Mouse (Mus musculus) cerebellum, adult 9-10 months (tissue): Measurements from ENCODE around the gene Actg1.
A peak's percentile ranks its signal among the peaks of the same experiment; 100 is the strongest.

Experiments used
- DNase-seq: peaks from one replicate; pipeline ENCODE4 v3.0.0; 2022

Actg1 gene

DNA sequence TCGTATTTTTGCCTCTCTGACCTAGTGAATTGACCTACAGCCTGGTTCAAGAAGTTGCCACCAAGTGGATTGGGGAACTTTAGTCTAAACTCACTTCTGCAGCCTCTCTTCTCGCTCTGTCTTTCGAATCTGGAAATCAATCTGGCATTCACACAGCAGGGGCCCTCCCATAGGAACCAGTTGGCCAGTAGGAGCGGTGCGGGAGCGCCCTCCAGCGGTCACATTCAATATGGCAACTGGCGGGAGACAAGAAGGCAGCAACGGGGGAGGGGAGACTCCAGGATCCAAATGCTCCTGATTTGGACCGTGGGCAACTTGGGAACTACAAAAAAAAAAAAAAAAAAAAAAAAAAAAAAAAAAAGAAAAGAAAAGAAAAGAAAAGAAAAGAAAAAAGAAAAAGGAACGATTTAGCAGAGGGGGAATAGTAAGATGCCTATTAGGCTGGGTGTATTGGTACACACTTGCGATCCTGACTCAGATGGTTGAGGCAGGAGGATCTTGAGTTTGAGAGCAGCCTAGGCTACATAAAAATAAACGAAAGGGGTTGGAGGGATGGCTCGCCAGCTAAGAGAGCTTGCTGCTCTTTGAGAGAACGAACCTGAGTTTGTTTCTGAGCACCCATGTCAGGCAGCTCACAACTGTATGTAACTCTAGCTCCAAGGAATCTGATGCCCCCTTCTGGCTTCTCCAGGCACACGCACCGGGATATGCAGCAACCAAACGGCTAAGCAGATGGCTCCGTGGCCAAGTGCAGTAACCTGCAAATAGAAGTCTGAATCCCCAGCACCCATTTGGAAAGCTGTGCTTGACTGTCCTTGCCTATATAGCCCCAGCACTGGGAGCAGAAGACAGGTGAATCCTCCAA, 40.5 kb downstream of the Actg1 start:
- DNase-seq = peak; percentile 96

DNA sequence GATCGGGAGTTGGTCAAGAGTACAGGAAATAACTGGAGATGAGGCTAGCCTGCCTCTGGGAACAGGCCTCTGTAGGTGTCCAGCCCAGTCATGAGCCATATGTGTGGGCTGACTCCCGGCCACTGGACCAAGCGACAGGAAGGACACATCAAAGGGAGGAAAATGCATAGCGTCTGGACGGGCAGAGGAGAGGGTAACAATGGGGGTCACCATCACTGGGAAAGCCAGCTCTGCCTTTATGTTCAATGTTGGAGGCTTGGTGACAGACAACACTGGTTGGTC, 41.3 kb downstream of the Actg1 start:
- DNase-seq = no peak

DNA sequence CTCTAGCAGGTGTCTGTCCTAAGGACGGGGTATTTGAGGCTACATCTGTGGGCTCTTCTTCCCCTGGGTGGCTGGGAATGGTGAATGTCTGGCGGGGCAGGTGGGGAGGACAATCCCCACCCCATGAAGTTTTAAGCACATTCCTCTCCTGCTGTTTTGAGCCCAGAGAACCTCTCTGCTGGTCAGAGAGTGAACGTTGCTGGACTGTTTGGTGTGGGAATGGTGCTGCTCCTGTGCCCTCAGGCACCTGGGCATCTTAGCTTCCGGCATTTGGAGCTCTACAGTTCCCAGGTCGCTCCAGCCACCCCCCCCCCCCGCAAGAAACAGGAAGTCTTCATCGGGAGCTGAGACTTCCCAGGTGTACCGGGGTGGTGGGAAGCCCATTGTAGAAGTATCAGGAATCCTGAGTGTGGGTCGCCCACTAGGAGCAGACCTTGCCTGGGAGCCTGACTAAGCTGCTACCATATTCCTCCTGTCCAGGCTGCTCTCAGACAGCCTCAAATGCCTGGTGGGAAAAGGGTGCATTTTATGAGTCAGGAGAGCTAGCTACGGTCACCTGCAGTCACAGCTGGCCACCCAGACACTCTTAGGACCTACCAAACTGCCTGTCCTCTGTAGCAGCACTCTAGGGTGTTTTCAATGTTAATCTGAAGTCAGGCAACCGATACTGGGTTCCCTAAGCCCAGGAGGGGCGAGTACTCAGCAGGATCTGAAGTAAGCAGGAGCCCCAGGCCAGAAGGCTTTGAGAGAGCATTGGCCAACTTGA, 41.8 kb downstream of the Actg1 start:
- peak; percentile 55 for DNase-seq

DNA sequence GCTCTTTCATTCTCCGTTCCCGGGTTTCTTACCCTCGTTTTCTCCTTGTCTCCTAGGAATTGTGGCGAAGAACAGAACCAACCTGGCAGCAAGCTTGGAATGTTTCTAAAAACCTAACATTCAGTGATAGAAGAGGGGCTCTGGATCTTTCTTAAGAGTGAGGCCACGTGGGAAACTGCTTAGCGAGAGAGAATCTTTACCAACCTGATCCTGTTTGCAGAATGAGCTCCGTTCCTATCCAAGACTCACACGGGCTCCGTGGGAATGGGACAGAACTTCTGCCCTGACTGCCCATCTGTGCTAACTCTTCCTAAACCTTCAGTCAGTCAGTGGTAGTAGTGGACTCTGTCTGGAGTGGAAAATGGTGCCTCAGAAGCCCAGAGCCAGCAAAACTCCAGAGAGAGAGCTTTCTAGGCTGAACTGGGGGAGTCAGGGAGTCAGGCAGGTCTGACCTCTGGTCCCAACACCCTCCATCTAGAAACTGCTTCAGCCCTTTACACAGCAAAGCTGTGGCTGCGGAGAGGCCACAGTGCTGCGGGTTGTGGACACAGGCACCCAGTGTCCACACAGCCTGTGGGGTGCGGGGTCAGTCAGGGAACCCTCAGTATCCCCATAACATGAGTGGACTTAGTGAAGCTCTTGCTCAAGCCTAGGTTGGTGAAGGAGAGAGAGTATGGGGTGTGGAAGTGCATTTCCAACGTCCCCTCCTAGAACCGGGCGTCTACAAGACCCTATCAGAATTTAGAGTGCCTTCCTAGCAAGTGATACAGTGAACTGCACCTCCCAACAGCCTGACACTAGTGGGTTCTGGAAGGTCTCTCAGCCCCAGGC, 42.6 kb downstream of the Actg1 start:
- peak; percentile 54 for DNase-seq

DNA sequence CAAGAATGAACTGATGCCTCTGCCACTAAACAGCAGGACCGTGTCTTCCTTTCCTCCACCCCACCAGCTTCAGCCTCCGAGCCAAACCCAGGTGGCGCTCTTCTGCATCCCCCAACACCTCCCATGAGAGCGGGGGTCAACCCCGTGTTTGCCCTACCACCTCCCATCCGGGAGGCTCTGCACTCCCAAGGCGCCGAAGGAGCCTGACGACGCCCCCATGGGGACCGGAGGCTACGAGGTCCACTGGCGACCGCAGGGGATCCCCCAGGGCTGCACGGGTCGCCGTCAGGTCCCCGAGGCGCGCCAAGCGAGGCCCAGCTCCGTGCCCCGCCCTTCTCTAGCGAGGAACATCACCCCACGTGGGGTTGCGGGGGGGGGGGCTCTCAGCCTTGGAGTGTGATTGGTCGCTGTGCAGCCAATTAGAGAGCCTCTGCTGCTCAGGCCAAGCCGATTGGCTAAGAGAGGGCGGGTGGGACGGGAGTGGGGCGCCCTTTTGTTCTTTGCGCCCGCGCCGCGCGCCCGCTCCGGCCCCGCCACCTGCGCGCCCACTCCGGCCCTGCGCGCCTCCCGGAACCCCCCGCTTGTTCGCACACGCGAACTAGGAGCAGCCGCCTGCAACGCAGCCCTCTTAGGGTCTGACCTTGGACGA, 43.3 kb downstream of the Actg1 start:
- DNase-seq = peak; percentile 91

DNA sequence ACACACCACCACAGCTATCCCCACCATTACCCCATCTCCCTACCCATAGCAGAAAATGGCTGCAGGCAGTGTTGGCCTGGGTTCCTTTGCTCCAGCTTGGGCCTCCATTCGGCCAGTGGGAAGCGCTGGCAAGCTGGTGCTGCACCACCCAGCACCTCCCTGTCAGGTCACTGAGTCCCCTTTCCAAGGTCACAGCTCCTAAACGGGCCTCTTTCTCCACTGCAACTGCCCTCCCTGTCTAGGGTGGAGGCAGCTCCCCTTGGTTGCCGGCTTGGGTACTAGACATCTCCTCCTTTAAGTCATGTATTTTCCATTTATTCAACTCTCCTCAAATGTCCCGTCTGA, 44.0 kb downstream of the Actg1 start:
- DNase-seq = no peak

DNA sequence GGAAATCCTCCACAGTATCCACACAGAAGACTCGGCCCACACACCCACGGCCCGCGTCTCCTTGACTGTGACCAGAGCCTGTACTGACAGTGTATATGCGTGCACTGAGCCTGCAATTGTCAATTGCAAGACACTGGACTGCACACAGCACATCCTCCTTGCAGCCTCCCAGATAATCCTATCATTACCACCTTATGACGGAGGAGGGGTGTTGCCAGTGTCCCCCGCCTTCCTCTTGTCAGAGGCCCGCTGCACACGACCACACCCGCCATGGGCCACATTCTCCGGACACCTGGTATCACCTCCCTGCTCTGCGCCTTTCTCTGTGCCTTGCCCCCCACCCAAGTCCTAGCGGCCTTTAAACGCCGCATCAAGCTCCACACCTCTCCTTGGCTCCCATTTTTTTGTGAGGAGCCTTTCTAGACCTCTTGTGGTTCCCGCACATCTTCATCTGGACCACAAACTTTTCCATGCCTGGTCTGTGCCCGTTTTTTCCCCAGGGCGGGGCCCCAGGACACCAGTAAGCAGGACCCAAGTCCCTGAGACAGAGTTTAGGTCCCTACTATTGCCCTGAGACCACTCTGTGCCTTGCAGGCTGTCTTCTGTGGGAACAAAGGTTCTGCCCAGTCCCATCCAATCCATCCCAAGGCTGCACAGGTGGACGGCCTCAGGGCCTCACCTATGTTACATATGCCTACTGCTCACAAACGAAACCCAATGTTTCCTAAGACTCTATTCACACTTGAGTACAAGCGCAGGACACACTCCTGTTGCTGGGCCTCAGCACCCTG, 44.6 kb downstream of the Actg1 start:
- peak; percentile 55 for DNase-seq

DNA sequence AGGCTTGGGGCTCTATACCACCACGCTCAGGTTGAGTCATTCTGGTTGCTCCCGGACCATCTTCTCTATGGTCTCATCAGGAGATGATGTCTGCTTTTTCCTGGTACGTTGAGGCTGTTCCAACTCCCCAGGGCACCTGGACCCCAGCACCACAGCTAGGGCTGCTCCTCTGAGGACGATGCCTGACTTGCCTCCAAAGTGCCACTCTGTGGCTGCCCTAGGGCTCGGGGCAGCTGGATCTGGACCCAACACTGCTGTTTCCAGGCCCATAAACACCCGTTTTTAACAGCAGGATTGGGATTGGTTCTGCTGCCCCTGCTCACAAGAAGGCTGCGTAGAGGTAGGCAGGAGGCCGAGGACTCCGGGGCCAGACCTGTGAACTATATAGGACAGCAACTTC, 45.2 kb downstream of the Actg1 start:
- DNase-seq = peak; percentile 36

DNA sequence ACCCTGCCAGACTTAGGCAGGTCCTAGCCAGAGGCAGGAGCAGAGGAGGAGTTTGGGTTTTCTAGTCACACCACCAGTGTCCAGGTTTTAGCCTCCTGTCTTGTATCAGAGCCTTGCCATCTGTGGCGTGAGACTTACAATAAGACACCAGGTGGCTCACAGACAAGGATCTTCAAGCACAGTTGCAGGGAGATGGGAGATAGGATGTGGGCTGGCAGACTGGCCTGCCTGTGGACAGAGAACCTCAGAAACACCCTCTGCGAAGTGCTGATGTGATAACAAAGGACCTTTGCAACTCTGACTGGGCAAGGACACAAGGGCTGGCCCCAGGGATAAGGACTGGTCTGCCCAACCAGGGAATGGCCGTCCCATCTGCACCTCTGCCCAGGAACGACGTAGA, 48.9 kb downstream of the Actg1 start:
- DNase-seq = no peak

DNA sequence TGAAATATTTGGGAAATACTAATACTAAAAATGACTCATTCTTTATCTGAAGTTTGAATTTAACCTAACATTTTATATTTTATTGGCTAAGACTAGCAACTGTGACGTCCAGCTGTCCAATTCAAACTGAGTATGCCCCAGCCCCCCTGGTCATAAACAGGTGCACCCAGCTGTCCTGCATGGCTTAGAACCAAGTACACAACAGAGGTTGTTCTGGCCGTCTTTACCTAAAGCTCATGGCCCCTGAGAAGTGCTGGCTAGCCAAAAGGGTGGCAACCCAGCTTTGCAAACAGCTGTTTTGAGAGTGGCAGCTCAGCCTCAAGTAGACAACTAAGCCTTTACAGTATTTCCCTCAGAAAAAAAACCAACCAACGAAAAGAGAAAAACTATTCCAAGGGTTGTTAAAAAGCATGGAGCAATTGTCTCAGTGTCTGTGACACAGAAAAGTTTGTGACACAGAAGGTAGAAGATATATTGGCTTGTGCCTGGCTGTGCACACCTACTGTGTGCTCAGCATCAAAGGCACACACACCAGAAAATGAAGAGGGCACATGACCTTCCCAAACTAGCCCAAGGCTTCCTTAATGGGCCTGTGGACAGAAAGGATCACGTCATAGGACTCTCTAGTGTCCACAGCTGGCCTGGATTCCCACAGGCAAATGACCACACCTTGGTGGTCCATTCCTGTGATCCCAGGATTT, 49.8 kb downstream of the Actg1 start:
- DNase-seq = no peak

DNA sequence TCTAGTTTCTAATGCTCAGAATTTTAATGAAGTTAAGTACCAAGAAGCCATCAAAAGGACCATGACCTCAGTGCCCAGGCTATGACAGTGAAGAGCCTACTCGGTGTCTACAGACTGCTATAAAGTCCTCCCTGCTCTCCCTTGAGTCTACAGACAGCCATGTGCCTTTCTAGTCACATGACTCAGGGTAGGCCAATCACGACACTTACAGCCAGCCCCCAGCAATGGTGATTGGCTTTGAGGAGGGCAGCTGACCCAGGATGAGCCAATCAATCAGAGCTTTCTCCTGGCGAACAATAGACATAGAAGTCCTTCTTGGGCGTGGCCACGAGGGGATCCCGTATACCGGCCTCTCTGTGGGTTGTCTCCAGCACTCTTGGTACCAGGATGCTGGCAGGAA, 50.6 kb downstream of the Actg1 start:
- no peak for DNase-seq

DNA sequence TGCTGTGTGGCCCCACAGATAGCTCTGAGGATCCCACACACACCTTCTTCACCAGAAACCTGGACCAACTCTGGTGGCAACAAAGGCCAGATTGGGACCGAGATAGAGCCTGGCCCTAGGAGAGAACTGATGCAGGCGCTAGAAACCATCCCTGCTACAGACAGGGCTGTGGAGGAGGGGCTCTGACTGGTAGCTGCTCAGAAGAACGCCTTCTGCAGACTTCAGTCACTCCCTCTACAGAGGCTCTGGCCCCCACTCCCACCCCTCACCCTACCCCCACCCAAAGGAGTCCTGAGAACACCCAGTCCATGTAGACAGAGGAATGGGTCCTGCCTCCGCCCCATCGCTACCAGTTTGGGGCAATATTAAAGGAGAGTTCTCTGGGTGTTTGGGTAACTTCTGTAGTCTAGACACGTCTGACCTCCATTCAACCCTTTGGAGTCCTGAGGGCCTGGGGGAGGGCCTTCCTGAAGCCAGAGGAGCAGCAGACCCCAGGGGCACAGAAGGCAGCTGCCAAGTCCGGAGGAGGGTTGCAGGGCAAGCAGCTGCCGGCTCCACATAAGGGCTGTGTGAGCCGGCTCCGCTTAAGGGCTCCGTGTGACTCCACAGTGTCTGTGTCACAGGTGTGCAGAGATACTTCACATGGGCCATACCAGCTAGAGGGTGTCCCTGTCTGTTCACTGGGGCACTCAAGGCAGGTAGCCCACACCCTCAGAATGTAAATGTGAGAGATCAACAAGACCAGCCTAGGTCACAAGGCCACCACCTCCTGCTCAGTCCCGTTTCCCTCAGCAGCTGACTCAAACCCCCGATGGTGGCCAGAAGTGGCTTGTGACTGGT, 51.8 kb downstream of the Actg1 start:
- DNase-seq = no peak
